Mouse (Mus musculus): Measurements from ENCODE around the gene Gmnc. TPM values are rescaled to one million over a fixed set of nuclear protein-coding genes. Genes with fewer than 3 reads are reported as not detected.

The Gmnc gene
- 0.06 TPM in 1 of 2 replicates, not detected in the other for polyA plus RNA-seq (2015; fragmentation: Nextera tagmentation; extraction: Ambion mirVana)

- H3K9me3 ChIP-seq (replicated peaks; ENCODE audit: control insufficient read depth, low read length): no peaks in the 10 kb centered on the region
- H3K4me3 ChIP-seq (replicated peaks; ENCODE audit: low read length): no peak within 1 kb of the TSS
- no peaks in the 10 kb centered on the region for H3K27me3 ChIP-seq (ENCODE audit: control insufficient read depth, insufficient read depth, low read length)
- no peaks in the 10 kb centered on the region for H3K4me1 ChIP-seq (ENCODE audit: control insufficient read depth, insufficient read depth, low read length)
- no peak for ATAC-seq (ENCODE audit: insufficient read depth, low FRiP score)
- H3K36me3 ChIP-seq (ENCODE audit: control insufficient read depth, insufficient read depth, low read length): no peaks in the 10 kb centered on the region
- no peak within 1 kb of the TSS for H3K4me2 ChIP-seq (ENCODE audit: low read depth, low read length)
- H3K27ac ChIP-seq (ENCODE audit: low read length): no peak within 1 kb of the TSS
- 58% methylated on average over 13 of the region's 13 CpGs for WGBS
- H3K9ac ChIP-seq (ENCODE audit: low read length): no peak within 1 kb of the TSS
Measured at GRCm38 (mm10) chr16:26991477-26992300, at the start of gene Gmnc. Gmnc (minus strand) TSS chr16:26991652.

- no peak for ATAC-seq (ENCODE audit: insufficient read depth, low FRiP score)
- Histone ChIP-seq H3K36me3 (ENCODE audit: control insufficient read depth, insufficient read depth, low read length) (no peaks in the 10 kb centered on the region), H3K9ac (ENCODE audit: low read length) (no peak overlapping the region), H3K27ac (ENCODE audit: low read length) (no peak overlapping the region), H3K9me3 (replicated peaks; ENCODE audit: control insufficient read depth, low read length) (no peaks in the 10 kb centered on the region), H3K4me3 (replicated peaks; ENCODE audit: low read length) (no peak overlapping the region), H3K27me3 (ENCODE audit: control insufficient read depth, insufficient read depth, low read length) (no peaks in the 10 kb centered on the region), H3K4me1 (ENCODE audit: control insufficient read depth, insufficient read depth, low read length) (no peaks in the 10 kb centered on the region), H3K4me2 (ENCODE audit: low read depth, low read length) (no peak overlapping the region)
- WGBS: 93% methylated on average over 2 of the region's 2 CpGs
Measured at GRCm38 (mm10) chr16:27027281-27027680, 35.8 kb upstream of the Gmnc start.

- ATAC-seq (ENCODE audit: insufficient read depth, low FRiP score): no peak
- no peaks in the 10 kb centered on the region for H3K36me3 ChIP-seq (ENCODE audit: control insufficient read depth, insufficient read depth, low read length)
- H3K9me3 ChIP-seq (replicated peaks; ENCODE audit: control insufficient read depth, low read length): no peaks in the 10 kb centered on the region
- no peak overlapping the region for H3K4me2 ChIP-seq (ENCODE audit: low read depth, low read length)
- H3K4me1 ChIP-seq (ENCODE audit: control insufficient read depth, insufficient read depth, low read length): no peaks in the 10 kb centered on the region
- H3K9ac ChIP-seq (ENCODE audit: low read length): no peak overlapping the region
- H3K4me3 ChIP-seq (replicated peaks; ENCODE audit: low read length): no peak overlapping the region
- no peak overlapping the region for H3K27ac ChIP-seq (ENCODE audit: low read length)
- 78% methylated on average over 4 of the region's 4 CpGs for WGBS
- no peaks in the 10 kb centered on the region for H3K27me3 ChIP-seq (ENCODE audit: control insufficient read depth, insufficient read depth, low read length)
Measured at GRCm38 (mm10) chr16:27026226-27026625, 34.8 kb upstream of the Gmnc start.

GRCm38 (mm10) chr16:27022746-27023145, 31.3 kb upstream of the Gmnc start:
- Histone ChIP-seq H3K27me3 (ENCODE audit: control insufficient read depth, insufficient read depth, low read length) (no peaks in the 10 kb centered on the region), H3K4me2 (ENCODE audit: low read depth, low read length) (no peak overlapping the region), H3K27ac (ENCODE audit: low read length) (no peak overlapping the region), H3K9ac (ENCODE audit: low read length) (no peak overlapping the region), H3K4me3 (replicated peaks; ENCODE audit: low read length) (no peak overlapping the region), H3K4me1 (ENCODE audit: control insufficient read depth, insufficient read depth, low read length) (no peaks in the 10 kb centered on the region), H3K9me3 (replicated peaks; ENCODE audit: control insufficient read depth, low read length) (no peaks in the 10 kb centered on the region), H3K36me3 (ENCODE audit: control insufficient read depth, insufficient read depth, low read length) (no peaks in the 10 kb centered on the region)
- ATAC-seq (ENCODE audit: insufficient read depth, low FRiP score): no peak
- 84% methylated on average over 2 of the region's 2 CpGs for WGBS

- Histone ChIP-seq H3K4me1 (ENCODE audit: control insufficient read depth, insufficient read depth, low read length) (no peaks in the 10 kb centered on the region), H3K9me3 (replicated peaks; ENCODE audit: control insufficient read depth, low read length) (no peaks in the 10 kb centered on the region), H3K27me3 (ENCODE audit: control insufficient read depth, insufficient read depth, low read length) (no peaks in the 10 kb centered on the region), H3K4me3 (replicated peaks; ENCODE audit: low read length) (no peak overlapping the region), H3K9ac (ENCODE audit: low read length) (no peak overlapping the region), H3K27ac (ENCODE audit: low read length) (no peak overlapping the region), H3K4me2 (ENCODE audit: low read depth, low read length) (no peak overlapping the region), H3K36me3 (ENCODE audit: control insufficient read depth, insufficient read depth, low read length) (no peaks in the 10 kb centered on the region)
- ATAC-seq (ENCODE audit: insufficient read depth, low FRiP score): no peak
- WGBS: 49% methylated on average over 4 of the region's 4 CpGs
Measured at GRCm38 (mm10) chr16:27017309-27017708, 25.9 kb upstream of the Gmnc start.

- WGBS: 88% methylated on average over 1 of the region's 1 CpGs
- Histone ChIP-seq H3K27me3 (ENCODE audit: control insufficient read depth, insufficient read depth, low read length) (no peaks in the 10 kb centered on the region), H3K4me3 (replicated peaks; ENCODE audit: low read length) (no peak overlapping the region), H3K27ac (ENCODE audit: low read length) (no peak overlapping the region), H3K4me1 (ENCODE audit: control insufficient read depth, insufficient read depth, low read length) (no peaks in the 10 kb centered on the region), H3K4me2 (ENCODE audit: low read depth, low read length) (no peak overlapping the region), H3K9ac (ENCODE audit: low read length) (no peak overlapping the region), H3K36me3 (ENCODE audit: control insufficient read depth, insufficient read depth, low read length) (no peaks in the 10 kb centered on the region), H3K9me3 (replicated peaks; ENCODE audit: control insufficient read depth, low read length) (no peaks in the 10 kb centered on the region)
- no peak for ATAC-seq (ENCODE audit: insufficient read depth, low FRiP score)
Measured at GRCm38 (mm10) chr16:27002714-27003113, 11.3 kb upstream of the Gmnc start.

GRCm38 (mm10) chr16:26999563-26999962, 8.1 kb upstream of the Gmnc start:
- no peaks in the 10 kb centered on the region for H3K4me1 ChIP-seq (ENCODE audit: control insufficient read depth, insufficient read depth, low read length)
- no peak overlapping the region for H3K4me3 ChIP-seq (replicated peaks; ENCODE audit: low read length)
- WGBS: 8% methylated on average over 2 of the region's 2 CpGs
- H3K4me2 ChIP-seq (ENCODE audit: low read depth, low read length): no peak overlapping the region
- no peak overlapping the region for H3K9ac ChIP-seq (ENCODE audit: low read length)
- no peaks in the 10 kb centered on the region for H3K36me3 ChIP-seq (ENCODE audit: control insufficient read depth, insufficient read depth, low read length)
- no peaks in the 10 kb centered on the region for H3K27me3 ChIP-seq (ENCODE audit: control insufficient read depth, insufficient read depth, low read length)
- ATAC-seq (ENCODE audit: insufficient read depth, low FRiP score): no peak
- H3K9me3 ChIP-seq (replicated peaks; ENCODE audit: control insufficient read depth, low read length): no peaks in the 10 kb centered on the region
- no peak overlapping the region for H3K27ac ChIP-seq (ENCODE audit: low read length)

GRCm38 (mm10) chr16:26989415-26990315, 1.8 kb downstream of the Gmnc start:
- WGBS: 76% methylated on average over 19 of the region's 19 CpGs
- Histone ChIP-seq H3K4me1 (ENCODE audit: control insufficient read depth, insufficient read depth, low read length) (no peaks in the 10 kb centered on the region), H3K27ac (ENCODE audit: low read length) (no peak overlapping the region), H3K4me3 (replicated peaks; ENCODE audit: low read length) (no peak overlapping the region), H3K9ac (ENCODE audit: low read length) (no peak overlapping the region), H3K27me3 (ENCODE audit: control insufficient read depth, insufficient read depth, low read length) (no peaks in the 10 kb centered on the region), H3K36me3 (ENCODE audit: control insufficient read depth, insufficient read depth, low read length) (no peaks in the 10 kb centered on the region), H3K4me2 (ENCODE audit: low read depth, low read length) (no peak overlapping the region), H3K9me3 (replicated peaks; ENCODE audit: control insufficient read depth, low read length) (no peaks in the 10 kb centered on the region)
- ATAC-seq (ENCODE audit: insufficient read depth, low FRiP score): no peak

- Histone ChIP-seq H3K27me3 (ENCODE audit: control insufficient read depth, insufficient read depth, low read length) (no peaks in the 10 kb centered on the region), H3K4me1 (ENCODE audit: control insufficient read depth, insufficient read depth, low read length) (no peaks in the 10 kb centered on the region), H3K9ac (ENCODE audit: low read length) (no peak overlapping the region), H3K9me3 (replicated peaks; ENCODE audit: control insufficient read depth, low read length) (no peaks in the 10 kb centered on the region), H3K36me3 (ENCODE audit: control insufficient read depth, insufficient read depth, low read length) (no peaks in the 10 kb centered on the region), H3K4me3 (replicated peaks; ENCODE audit: low read length) (no peak overlapping the region), H3K4me2 (ENCODE audit: low read depth, low read length) (no peak overlapping the region), H3K27ac (ENCODE audit: low read length) (no peak overlapping the region)
- WGBS: 76% methylated on average over 1 of the region's 1 CpGs
- no peak for ATAC-seq (ENCODE audit: insufficient read depth, low FRiP score)
Measured at GRCm38 (mm10) chr16:26988188-26988587, 3.3 kb downstream of the Gmnc start.
